Mouse (Mus musculus): Measurements from ENCODE around the gene Wdr46.

GRCm38 (mm10) chr17:33911813-33912414 lies 28.5 kb upstream of the Wdr46 start:
- TF ChIP-seq CTCF (IDR thresholded peaks at IDR 0.05; ENCODE audit: low read depth, low read length) (no peak), POLR2A (IDR thresholded peaks at IDR 0.05; ENCODE audit: borderline replicate concordance, low read depth, low read length) (no peak)
